Mouse (Mus musculus) heart, postnatal 0 days (tissue): Measurements from ENCODE around the gene Fam72a. TPM values are rescaled to one million over a fixed set of nuclear protein-coding genes. Genes with fewer than 3 reads are reported as not detected.

Experiments used
- ATAC-seq: fragments of 200-750 bp; cut with Nextera tagmentation; 2 replicates; pipeline ENCODE4 v1.8.0; 2017; ENCODE audit warnings: low read depth, moderate number of reproducible peaks, moderate library complexity; ENCODE audit not compliant: insufficient read depth
- DNase-seq: peaks from one replicate; pipeline ENCODE4 v3.0.0-alpha.2; 2016; ENCODE audit warnings: low spot score
- H3K27ac ChIP-seq: fragments of 300-500 bp; sonication (generic); 2 replicates; pipeline ENCODE4 v1.5.1; 2014; ENCODE audit warnings: low read depth, mild to moderate bottlenecking
- H3K27me3 ChIP-seq: fragments of 300-500 bp; sonication (generic); 2 replicates; pipeline ENCODE4 v1.6.1; 2014; ENCODE audit warnings: low read length, mixed read lengths; ENCODE audit not compliant: control insufficient read depth, insufficient read depth
- H3K36me3 ChIP-seq: fragments of 300-500 bp; sonication (generic); replicated peaks from 2 replicates; pipeline ENCODE4 v1.6.1; 2014; ENCODE audit warnings: low read length, mixed read lengths; ENCODE audit not compliant: control insufficient read depth, insufficient read depth
- H3K4me1 ChIP-seq: fragments of 300-500 bp; sonication (generic); 2 replicates; pipeline ENCODE4 v1.6.1; 2014; ENCODE audit warnings: antibody characterized with exemption; ENCODE audit not compliant: control insufficient read depth, insufficient read depth
- H3K4me2 ChIP-seq: fragments of 300-500 bp; sonication (generic); 2 replicates; pipeline ENCODE4 v1.6.1; 2014; ENCODE audit warnings: low read depth, mild to moderate bottlenecking, low read length, moderate library complexity
- H3K4me3 ChIP-seq: fragments of 300-500 bp; sonication (generic); 2 replicates; pipeline ENCODE4 v1.5.1; 2014; ENCODE audit warnings: low read depth, low read length
- H3K9ac ChIP-seq: fragments of 300-500 bp; sonication (generic); replicated peaks from 2 replicates; pipeline ENCODE4 v1.6.1; 2014; ENCODE audit warnings: low read depth, low read length, mixed read lengths
- H3K9me3 ChIP-seq: fragments of 300-500 bp; sonication (generic); replicated peaks from 2 replicates; pipeline ENCODE4 v1.6.1; 2016; ENCODE audit warnings: low read length; ENCODE audit not compliant: control insufficient read depth
- CTCF ChIP-seq: IDR thresholded peaks from 2 replicates; pipeline ENCODE4 v1.5.1; 2016; ENCODE audit warnings: antibody characterized with exemption, control low read depth, low read depth
- EP300 ChIP-seq: IDR thresholded peaks from 2 replicates; pipeline ENCODE4 v1.6.1; 2016; ENCODE audit warnings: antibody characterized with exemption, low read depth
- WGBS: fragments of 180-500 bp; shearing (Covaris S2); extraction: QIAGEN DNeasy Blood & Tissue Kit; methylation state at CpG from one replicate; pipeline ENCODE4 v1.1.7; 2014; 5-methylcytosine and 5-hydroxymethylcytosine counted together
- polyA plus RNA-seq: library from polyadenylated mRNA; unstranded; fragments of >200 nt; fragmentation: Nextera tagmentation; extraction: Ambion mirVana; gene quantifications from 2 replicates; pipeline ENCODE4 v1.2.1, GENCODE M21; 2015
- total RNA-seq: library from RNA; depleted of rRNA; stranded (reverse); fragments of >200 nt; gene quantifications from 2 replicates; pipeline ENCODE4 v1.2.3, GENCODE M21; 2014; ENCODE audit warnings: low replicate concordance; rRNA removed

Fam72a gene
- total RNA-seq (not detected in 2 replicates), polyA plus RNA-seq (1.1 and 1.6 TPM in 2 replicates)

- ATAC-seq, result peak; percentile 92
- under 1% methylated on average over 44 of the region's 44 CpGs for WGBS
- Histone ChIP-seq H3K4me3 (peak within 1 kb of the TSS; percentile 82), H3K27ac (peak within 1 kb of the TSS; percentile 96), H3K9ac (peak within 1 kb of the TSS; percentile 78), H3K36me3 (no peaks in the 10 kb centered on the region), H3K4me1 (peaks cover 38% of the 10 kb centered on the region), H3K4me2 (peak within 1 kb of the TSS; percentile 99), H3K9me3 (no peaks in the 10 kb centered on the region), H3K27me3 (no peaks in the 10 kb centered on the region)
- DNase-seq, result peak; percentile 100
- TF ChIP-seq CTCF, result no peak
- TF ChIP-seq EP300, result peak; percentile 91
These were observed at the start of gene Fam72a, which contains the start of gene Srgap2 for GRCm38 (mm10) chr1:131527281-131528080. Fam72a (plus strand) TSS chr1:131527903. Srgap2 (minus strand) TSS chr1:131527352.

- Histone ChIP-seq H3K36me3 (no peaks in the 10 kb centered on the region), H3K9me3 (no peaks in the 10 kb centered on the region), H3K27me3 (no peaks in the 10 kb centered on the region), H3K9ac (no peak overlapping the region), H3K4me3 (no peak overlapping the region), H3K27ac (peak overlapping the region; percentile 74), H3K4me1 (peaks cover 11% of the 10 kb centered on the region), H3K4me2 (no peak overlapping the region)
- 8% methylated on average over 2 of the region's 2 CpGs for WGBS
- TF ChIP-seq EP300 (peak; percentile 63; the same call in 1 of the 2 replicates), CTCF (no peak)
- DNase-seq, result peak; percentile 70
- peak; percentile 90 for ATAC-seq
These were observed 48.9 kb upstream of the Fam72a start for GRCm38 (mm10) chr1:131478770-131479305.

- H3K36me3 ChIP-seq, result no peaks in the 10 kb centered on the region
- ATAC-seq (no peak), DNase-seq (no peak)
- no peak overlapping the region for H3K27ac ChIP-seq
- H3K9ac ChIP-seq, result no peak overlapping the region
- H3K4me2 ChIP-seq, result no peak overlapping the region
- H3K4me3 ChIP-seq, result no peak overlapping the region
- no peaks in the 10 kb centered on the region for H3K27me3 ChIP-seq
- H3K9me3 ChIP-seq, result no peaks in the 10 kb centered on the region
- TF ChIP-seq EP300 (no peak), CTCF (no peak)
- H3K4me1 ChIP-seq, result peaks cover 17% of the 10 kb centered on the region
These were observed 46.3 kb upstream of the Fam72a start for GRCm38 (mm10) chr1:131481391-131481790.

- no peaks in the 10 kb centered on the region for H3K9me3 ChIP-seq
- ATAC-seq, result no peak
- H3K4me1 ChIP-seq, result peaks cover 22% of the 10 kb centered on the region
- TF ChIP-seq EP300 (no peak), CTCF (no peak)
- no peak overlapping the region for H3K4me2 ChIP-seq
- H3K9ac ChIP-seq, result no peak overlapping the region
- DNase-seq, result no peak
- H3K27ac ChIP-seq, result no peak overlapping the region
- WGBS, result 61% methylated on average over 3 of the region's 3 CpGs
- H3K27me3 ChIP-seq, result no peaks in the 10 kb centered on the region
- no peak overlapping the region for H3K4me3 ChIP-seq
- no peaks in the 10 kb centered on the region for H3K36me3 ChIP-seq
These were observed 45.5 kb upstream of the Fam72a start for GRCm38 (mm10) chr1:131482242-131482641.

- no peak overlapping the region for H3K4me2 ChIP-seq
- H3K36me3 ChIP-seq, result no peaks in the 10 kb centered on the region
- no peaks in the 10 kb centered on the region for H3K27me3 ChIP-seq
- no peak for ATAC-seq
- WGBS, result 37% methylated on average over 5 of the region's 5 CpGs
- no peak overlapping the region for H3K27ac ChIP-seq
- DNase-seq, result no peak
- no peaks in the 10 kb centered on the region for H3K9me3 ChIP-seq
- no peak for TF ChIP-seq CTCF
- no peak for TF ChIP-seq EP300
- H3K9ac ChIP-seq, result no peak overlapping the region
- H3K4me1 ChIP-seq, result peaks cover 19% of the 10 kb centered on the region
- H3K4me3 ChIP-seq, result no peak overlapping the region
These were observed 41.4 kb upstream of the Fam72a start for GRCm38 (mm10) chr1:131486094-131486850.
